Mouse (Mus musculus) hematopoietic stem cell, adult 5-6 weeks (primary cell): ENCODE measurements around the gene Dock6. TPM values are rescaled to one million over a fixed set of nuclear protein-coding genes. Genes with fewer than 3 reads are reported as not detected.

Experiments
- total RNA-seq: library from RNA; stranded (forward); fragments of 172-1452, 232-1000 nt; gene quantifications from 2 replicates; pipeline ENCODE4 v1.2.3, GENCODE M21; 2017

Gene Dock6
- total RNA-seq, 1 experiment from 2014 or later: 6.1 TPM

Other genes with a start within 250 kb of the Dock6 start
- 70.1 and 86.5 TPM in 2 replicates for gene Smarca4, start 236.5 kb downstream of the Dock6 start, total RNA-seq
- 22.2 and 22.4 TPM in 2 replicates for gene Ldlr, start 129.2 kb downstream of the Dock6 start, total RNA-seq
- 79.7 and 117 TPM in 2 replicates for gene Spc24, start 92.3 kb downstream of the Dock6 start, total RNA-seq
- 3.9 and 4.3 TPM in 2 replicates for gene Kank2, start 53.9 kb downstream of the Dock6 start, total RNA-seq
- not detected in 2 replicates for gene Angptl8, start 17.1 kb downstream of the Dock6 start, total RNA-seq
- gene Rab3d, start 65.6 kb upstream of the Dock6 start, total RNA-seq: 13.5 and 14.6 TPM in 2 replicates
- gene Ccdc159, start 74.8 kb upstream of the Dock6 start, total RNA-seq: 0.25 and 0.50 TPM in 2 replicates
- 12.7 and 18.1 TPM in 2 replicates for gene Tmem205, start 74.9 kb upstream of the Dock6 start, total RNA-seq
- gene Plppr2, start 84.4 kb upstream of the Dock6 start, total RNA-seq: 0.15 and 0.25 TPM in 2 replicates
- gene Swsap1, start 103.1 kb upstream of the Dock6 start, total RNA-seq: 6.4 and 7.2 TPM in 2 replicates
- gene Epor, start 110.9 kb upstream of the Dock6 start, total RNA-seq: 1.7 and 9.2 TPM in 2 replicates
- not detected in 2 replicates for gene Rgl3, start 136.8 kb upstream of the Dock6 start, total RNA-seq
- gene Ccdc151, start 150.0 kb upstream of the Dock6 start, total RNA-seq: 0.19 TPM in 1 of 2 replicates, not detected in the other
- gene Prkcsh, start 150.2 kb upstream of the Dock6 start, total RNA-seq: 91.7 and 110 TPM in 2 replicates
- gene Elavl3, start 199.4 kb upstream of the Dock6 start, total RNA-seq: not detected in 2 replicates
- gene Gm49318, start 218.6 kb upstream of the Dock6 start, total RNA-seq: not detected in 2 replicates
- 11.1 and 12.9 TPM in 2 replicates for gene Zfp653, start 218.7 kb upstream of the Dock6 start, total RNA-seq
- 15.9 and 17.7 TPM in 2 replicates for gene Ecsit, start 232.8 kb upstream of the Dock6 start, total RNA-seq
- not detected in 2 replicates for gene Cnn1, start 246.6 kb upstream of the Dock6 start, total RNA-seq